Comparison of ENCODE assay signal across 21 mouse cellular contexts in the genomic region with DNA sequence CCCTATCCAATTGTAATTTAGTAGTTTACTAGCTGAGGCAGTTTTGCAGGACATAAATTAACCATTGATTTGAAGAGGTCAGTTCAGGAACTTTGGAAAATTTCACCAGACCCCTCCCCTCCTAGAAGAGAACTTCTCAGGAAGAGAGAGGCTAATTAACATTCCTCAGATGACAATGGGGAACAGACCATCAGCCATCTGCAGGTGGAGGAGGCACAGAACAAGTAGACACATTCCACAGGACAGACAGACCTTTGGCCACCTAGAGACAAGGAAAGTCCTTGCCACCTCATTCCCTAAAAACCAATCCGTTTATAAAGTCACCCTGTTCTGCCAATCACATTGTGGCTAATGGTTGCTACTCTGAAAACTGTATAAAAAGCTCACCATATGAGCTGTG.
"Had no signal": no experiment of that assay in that cellular context is flagged by ENCODE, and none has a peak within 500 bp of the region (broad histone marks: within the 10 kb centered on the region; RNA-seq: fewer than 3 reads in every experiment).

No protein-coding gene starts in this region.

- DNase-seq: heart, postnatal 14 days; heart, postnatal 36 days; heart, postnatal 4 days; kidney, adult 11 months; kidney, adult 18-20 months; kidney, adult 2 months; kidney, adult 8-10 months; kidney, adult 9 months; kidney, postnatal 10 days; kidney, postnatal 14 days; kidney, postnatal 25 days; kidney, postnatal 36 days; kidney, postnatal 4 days; layer of hippocampus, adult 9-11 months; layer of hippocampus, postnatal 36 days had no signal

- ATAC-seq: hindbrain, embryonic 16.5 days; hindbrain, postnatal 0 days; inflammation-experienced regulatory T-cells, adult 6 months; intestine, embryonic 15.5 days; intestine, embryonic 16.5 days; intestine, postnatal 0 days had no signal
